Mouse (Mus musculus) brain, adult 10 weeks (tissue): ENCODE data around the gene Trip11. TPM values are rescaled to one million over a fixed set of nuclear protein-coding genes. Genes with fewer than 3 reads are reported as not detected.

Experiments used
- polyA plus RNA-seq: library from polyadenylated mRNA; stranded (reverse); fragments of 350-450 nt; fragmentation: Illumina TruSeq; extraction: RNeasy Lipid Tissue Mini Kit (QIAGEN cat#74804); gene quantifications from one replicate; pipeline ENCODE4 v1.2.3, GENCODE M21; 2015; ENCODE audit warnings: low read depth, low replicate concordance

The Trip11 gene
- polyA plus RNA-seq, result 13.2 TPM

GRCm38 (mm10) chr12:101912626-101913490, at the start of gene Trip11:
Trip11 (minus strand) TSS chr12:101913267.

GRCm38 (mm10) chr12:101957942-101958544, 45.0 kb upstream of the Trip11 start, which contains the start of gene Atxn3:
Atxn3 (minus strand) TSS chr12:101958246.

GRCm38 (mm10) chr12:101818608-101819370, 94.3 kb downstream of the Trip11 start, which contains the start of gene Fbln5:
Fbln5 (minus strand) TSS chr12:101819055.

Other genes starting within 250 kb of the Trip11 start
- 0.37 TPM for gene Tc2n, start 194.7 kb downstream of the Trip11 start, polyA plus RNA-seq
- gene Fbln5, start 94.2 kb downstream of the Trip11 start, polyA plus RNA-seq, result 7.7 TPM
- 15.3 TPM for gene Atxn3, start 45.0 kb upstream of the Trip11 start, polyA plus RNA-seq
- gene Cpsf2, start 62.7 kb upstream of the Trip11 start, polyA plus RNA-seq, result 24.0 TPM
- 19.7 TPM for gene Slc24a4, start 215.5 kb upstream of the Trip11 start, polyA plus RNA-seq